Mouse (Mus musculus) G1E (cell line): ENCODE measurements at regions not wholly inside any gene's neighbourhood (a gene's known extent, or its start where the extent isn't known, plus 50 kb on each side); places are given as distances from the start of the nearest gene placed in this dataset.

Experiments
- CTCF ChIP-seq: IDR thresholded peaks from 2 replicates; pipeline ENCODE4 v1.5.1; 2012; ENCODE audit warnings: low read depth, low read length, inconsistent platforms, mixed read lengths
- GATA1 ChIP-seq: IDR thresholded peaks from 2 replicates; pipeline ENCODE4 v1.6.1; 2012; ENCODE audit warnings: borderline replicate concordance, low read length, inconsistent platforms, mixed read lengths
- GATA2 ChIP-seq: IDR thresholded peaks from 2 replicates; pipeline ENCODE4 v1.6.1; 2012; ENCODE audit warnings: low read depth, low read length, inconsistent platforms, borderline replicate concordance
- TAL1 ChIP-seq: conservative IDR thresholded peaks from 2 replicates; pipeline ENCODE4 v1.6.1; 2012; ENCODE audit warnings: low read depth, low read length, inconsistent platforms, mixed read lengths

DNA sequence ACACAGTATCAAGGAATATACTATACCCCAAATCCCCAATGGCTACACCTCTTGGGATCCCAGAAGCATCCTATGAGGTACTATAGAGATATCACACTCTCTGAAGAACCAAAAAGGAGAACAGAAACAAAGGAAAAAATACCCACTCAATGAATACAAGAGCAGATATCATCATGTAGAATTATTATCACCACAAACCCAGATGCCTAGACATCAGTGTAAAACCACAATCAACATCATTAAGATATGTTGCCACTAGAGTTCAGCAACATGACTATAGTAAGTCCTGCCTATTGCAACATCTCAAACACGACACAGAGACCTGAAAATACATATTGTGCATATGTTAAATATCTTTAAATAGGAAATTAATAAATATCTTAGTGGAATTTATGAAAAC, 612.9 kb upstream of the Nova1 start:
- TF ChIP-seq TAL1, result no peak
- TF ChIP-seq GATA1, result no peak
- no peak for TF ChIP-seq CTCF
- no peak for TF ChIP-seq GATA2
